Mouse (Mus musculus) heart, postnatal 25 days (tissue): Measurements from ENCODE around the gene Syk. TPM values are rescaled to one million over a fixed set of nuclear protein-coding genes. Genes with fewer than 3 reads are reported as not detected.

Source experiments
- DNase-seq: peaks from one replicate; pipeline ENCODE4 v3.0.0; 2022; ENCODE audit warnings: low spot score
- intact Hi-C: fragments of 180-260 bp; cut with DNase I; formaldehyde crosslinking; loops from one replicate; pipeline ENCODE4 v1.15.1; 2025
- total RNA-seq, 2 experiments: library from RNA; stranded (reverse); gene quantifications; 2 replicates each; pipeline ENCODE4 v1.2.3; 2021

The Syk gene
- total RNA-seq, 2 experiments from 2014 or later, result 16.3 to 18.6 TPM

DNA sequence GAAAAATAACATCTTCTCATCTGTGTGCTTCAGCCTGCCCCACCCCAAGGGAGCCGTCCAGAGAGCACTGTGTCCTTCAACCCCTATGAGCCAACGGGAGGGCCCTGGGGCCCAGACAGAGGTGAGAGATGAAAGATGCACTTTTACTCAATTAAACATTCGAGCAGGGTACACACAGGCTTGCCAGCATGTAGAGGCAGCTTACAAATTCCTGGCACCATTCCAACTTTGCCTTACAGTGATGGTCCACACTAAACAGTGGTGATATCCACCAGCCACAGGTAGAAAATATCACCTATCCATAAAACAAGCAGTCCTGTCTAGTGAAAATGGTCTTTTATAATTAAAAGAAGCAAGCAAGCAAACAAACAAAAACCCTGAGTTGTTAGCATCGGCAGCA is 48.7 kb downstream of the Syk start:
- DNase-seq, result no peak
- intact Hi-C loops, result no loop called here

DNA sequence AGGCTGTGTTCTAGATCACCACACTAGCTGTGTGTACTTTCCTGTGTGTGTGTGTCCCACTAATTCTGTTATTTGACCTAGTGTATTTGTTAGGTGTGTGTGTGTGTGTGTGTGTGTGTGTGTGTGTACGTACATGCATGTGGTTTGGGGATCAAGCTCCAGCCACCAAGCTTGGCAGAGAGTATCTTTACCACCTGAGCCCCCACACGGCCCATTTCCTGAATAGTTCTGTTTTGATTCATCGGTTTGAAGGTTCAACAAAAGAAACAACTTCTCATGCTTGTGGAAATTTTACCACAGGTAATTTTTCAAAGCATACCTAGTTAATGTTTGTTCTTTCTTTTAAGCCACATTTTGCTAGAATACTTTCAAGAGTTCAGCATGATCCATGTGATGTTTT is 52.5 kb downstream of the Syk start:
- intact Hi-C loops, result no loop called here
- DNase-seq, result no peak

GRCm38 (mm10) chr13:52636176-52636748 is 53.3 kb downstream of the Syk start:
- no peak for DNase-seq
- intact Hi-C loops, result no loop called here

DNA sequence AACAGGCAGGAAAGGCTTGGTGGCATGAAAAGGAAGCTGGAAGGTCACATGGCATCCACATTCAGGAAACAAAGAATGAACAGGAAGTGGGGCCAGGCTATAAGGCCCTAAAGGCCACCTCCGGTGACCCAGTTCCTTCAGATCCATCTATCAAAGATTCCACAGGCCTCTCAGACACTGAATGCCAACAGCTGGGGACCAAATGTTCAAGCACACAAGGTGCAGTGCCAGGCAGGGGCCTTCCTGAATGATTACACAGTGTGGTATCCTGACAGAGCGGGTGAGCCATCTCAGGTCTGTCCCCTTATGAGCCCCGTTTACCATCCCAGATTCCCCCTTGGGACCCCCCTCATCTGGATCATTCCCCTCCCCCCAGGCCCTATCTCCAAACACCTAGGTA is 63.6 kb downstream of the Syk start:
- intact Hi-C loops, result loop anchor here (10.0 kb wide), 1 partner anchor 708 kb away; no protein-coding TSS in a partner anchor
- DNase-seq, result no peak

GRCm38 (mm10) chr13:52647996-52648712 is 65.2 kb downstream of the Syk start:
- no peak for DNase-seq
- intact Hi-C loops, result loop anchor here (10.0 kb wide), 1 partner anchor 707 kb away; no protein-coding TSS in a partner anchor

DNA sequence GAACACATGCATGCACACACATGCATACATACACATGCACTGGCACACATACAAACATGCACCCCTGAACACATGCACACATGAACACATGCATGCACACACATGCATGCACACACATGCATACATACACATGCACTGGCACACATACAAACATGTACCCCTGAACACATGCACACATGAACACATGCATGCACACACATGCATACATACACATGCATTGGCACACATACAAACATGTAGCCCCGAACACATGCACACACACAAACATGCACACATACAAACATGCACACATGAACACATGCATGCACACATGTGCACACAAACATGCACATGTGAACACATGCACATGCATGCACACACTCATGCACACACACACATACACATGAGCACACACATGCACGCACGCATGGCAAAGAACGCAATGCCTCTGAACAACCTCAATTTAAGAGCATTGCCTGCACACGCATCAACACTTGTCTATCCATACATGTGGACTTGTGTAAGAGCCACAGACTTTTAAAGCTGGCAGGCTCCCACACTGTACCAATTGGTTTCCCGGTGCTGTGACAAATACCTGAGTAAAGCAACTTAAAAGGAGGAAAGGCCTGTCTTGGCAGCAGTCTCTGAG is 66.9 kb downstream of the Syk start:
- DNase-seq, result no peak
- intact Hi-C loops, result loop anchor here (10.0 kb wide), 1 partner anchor 705 kb away; no protein-coding TSS in a partner anchor

DNA sequence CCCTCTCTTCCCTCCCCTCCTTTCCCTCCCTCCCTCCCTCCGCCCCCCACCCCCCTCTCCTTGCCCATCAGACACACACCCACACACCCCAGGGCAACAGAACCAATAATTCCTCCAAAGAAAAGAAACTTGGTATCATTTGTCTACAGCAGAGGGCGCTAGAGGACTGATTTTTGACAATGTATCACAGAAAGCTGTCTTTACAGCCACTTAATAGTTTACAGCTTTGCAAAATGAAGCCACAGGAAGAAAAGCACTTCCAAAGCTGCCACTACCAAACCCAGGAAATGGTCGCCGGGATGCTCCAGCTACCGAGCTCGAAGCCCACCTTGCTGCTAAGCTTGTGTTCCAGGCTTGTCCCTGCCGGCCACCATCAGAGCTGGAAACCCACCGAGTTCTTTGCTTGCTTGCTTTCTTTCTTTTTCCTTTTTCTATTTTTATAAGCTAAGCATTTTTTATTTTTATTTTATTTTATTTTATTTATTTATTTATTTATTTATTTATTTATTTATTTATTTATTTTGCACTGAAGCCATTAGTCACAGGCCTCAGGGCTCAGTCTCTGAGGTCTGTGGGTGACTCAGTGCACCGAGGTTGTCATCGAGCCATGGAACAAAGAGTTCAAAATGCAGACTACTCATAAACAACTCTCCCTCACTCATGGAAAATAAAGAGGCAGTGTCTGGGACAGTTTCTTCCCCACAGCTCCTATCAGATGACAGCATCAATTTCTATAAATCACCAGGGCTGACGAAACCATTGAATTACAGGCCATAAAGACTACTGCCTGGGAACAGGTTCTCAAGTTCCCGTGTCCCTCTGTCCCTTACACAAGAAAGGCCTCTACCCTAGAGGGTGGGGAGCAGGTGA is 68.6 kb downstream of the Syk start:
- no peak for DNase-seq
- intact Hi-C loops, result no loop called here

- DNase-seq, result no peak
- intact Hi-C loops, result no loop called here
Observed at GRCm38 (mm10) chr13:52652253-52652628, 69.3 kb downstream of the Syk start.

- DNase-seq, result peak; percentile 10
- intact Hi-C loops, result loop anchor here (2.0 kb wide), 1 partner anchor 443 kb away; no protein-coding TSS in a partner anchor
Observed at GRCm38 (mm10) chr13:52654081-52654829, 71.3 kb downstream of the Syk start.

- intact Hi-C loops, result loop anchor here (2.0 to 5.0 kb wide), 3 partner anchors 57 to 442 kb away; no protein-coding TSS in a partner anchor
- DNase-seq, result no peak
Observed at GRCm38 (mm10) chr13:52654830-52655308, 71.9 kb downstream of the Syk start.

DNA sequence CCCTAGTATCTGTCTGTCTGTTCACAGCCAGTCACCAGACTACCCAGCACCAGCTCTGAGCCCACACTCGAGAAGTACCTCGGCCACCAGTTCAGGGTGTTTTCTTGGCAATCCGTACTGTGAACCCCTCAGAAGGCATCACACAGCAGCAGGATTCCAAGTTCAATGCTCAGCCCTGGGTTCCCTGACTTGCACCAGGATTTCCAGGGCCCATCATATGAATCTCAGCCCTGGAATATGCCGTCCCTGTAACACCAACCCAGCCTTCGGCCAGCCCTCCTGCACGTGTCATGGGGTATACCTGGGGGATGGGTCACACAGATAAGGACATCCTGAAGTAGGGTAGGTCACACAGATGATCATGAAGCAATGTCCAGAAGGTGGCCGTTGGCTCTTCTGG is 75.0 kb downstream of the Syk start:
- no peak for DNase-seq
- intact Hi-C loops, result loop anchor here (2.0 to 5.0 kb wide), 3 partner anchors 54 to 344 kb away; no protein-coding TSS in a partner anchor

DNA sequence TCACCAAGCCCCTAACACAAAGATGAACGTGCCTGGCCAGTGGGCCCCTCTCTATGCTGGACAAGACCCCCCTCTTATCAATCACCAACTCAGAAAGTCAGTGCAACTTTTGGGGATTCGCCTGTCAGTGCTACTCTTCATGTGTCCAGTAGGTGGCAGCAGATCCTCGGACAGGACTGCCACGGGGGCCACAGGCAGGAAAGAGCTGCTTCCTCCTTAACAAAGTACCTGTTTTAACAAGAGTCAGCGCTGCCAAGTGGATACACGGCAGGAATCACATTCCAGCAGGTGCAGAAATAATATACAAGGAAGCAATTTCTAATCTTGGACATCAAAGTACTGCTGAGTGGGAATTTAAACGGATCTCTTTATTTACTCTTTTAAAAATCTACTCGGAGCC is 75.5 kb downstream of the Syk start:
- DNase-seq, result no peak
- intact Hi-C loops, result loop anchor here (2.0 to 5.0 kb wide), 3 partner anchors 54 to 344 kb away; no protein-coding TSS in a partner anchor

- intact Hi-C loops, result loop anchor here (2.0 to 5.0 kb wide), 3 partner anchors 53 to 343 kb away; no protein-coding TSS in a partner anchor
- no peak for DNase-seq
Observed at GRCm38 (mm10) chr13:52659171-52659665, 76.2 kb downstream of the Syk start.

GRCm38 (mm10) chr13:52669889-52670288 is 86.9 kb downstream of the Syk start:
- intact Hi-C loops, result no loop called here
- DNase-seq, result no peak

DNA sequence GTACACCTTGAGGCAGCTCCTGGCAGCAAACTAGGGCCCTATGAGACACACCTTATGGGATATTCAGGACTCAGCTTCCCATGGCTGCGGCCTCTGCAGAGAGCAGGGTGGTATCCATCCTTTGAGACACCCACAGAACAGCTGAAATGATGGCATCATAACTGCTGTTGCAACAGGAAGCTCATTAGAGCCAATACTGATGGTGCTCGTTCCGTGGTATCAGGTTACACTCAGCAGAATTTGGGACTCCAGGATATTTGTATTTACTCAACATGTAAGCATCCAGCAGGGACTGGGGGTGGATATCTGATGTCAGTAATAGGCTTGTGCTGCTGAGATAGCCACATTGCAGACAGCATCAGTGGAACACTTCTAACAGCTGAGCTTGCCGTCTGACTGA is 90.3 kb downstream of the Syk start:
- intact Hi-C loops, result no loop called here
- DNase-seq, result no peak

GRCm38 (mm10) chr13:52673856-52674255 is 90.9 kb downstream of the Syk start:
- no peak for DNase-seq
- intact Hi-C loops, result no loop called here

- no peak for DNase-seq
- intact Hi-C loops, result no loop called here
Observed at GRCm38 (mm10) chr13:52674839-52675238, 91.9 kb downstream of the Syk start.

GRCm38 (mm10) chr13:52675526-52676294 is 92.7 kb downstream of the Syk start:
- intact Hi-C loops, result no loop called here
- no peak for DNase-seq
